Mouse (Mus musculus): ENCODE data around the gene Ncapd3. TPM values are rescaled to one million over a fixed set of nuclear protein-coding genes. Genes with fewer than 3 reads are reported as not detected.
A peak's percentile ranks its signal among the peaks of the same experiment; 100 is the strongest.

Ncapd3 gene
- total RNA-seq, 1 experiment from 2014 or later = 20.2 TPM

GRCm38 (mm10) chr9:27123947-27124346 is 94.0 kb downstream of the Ncapd3 start:
- DNase-seq = no peak

DNA sequence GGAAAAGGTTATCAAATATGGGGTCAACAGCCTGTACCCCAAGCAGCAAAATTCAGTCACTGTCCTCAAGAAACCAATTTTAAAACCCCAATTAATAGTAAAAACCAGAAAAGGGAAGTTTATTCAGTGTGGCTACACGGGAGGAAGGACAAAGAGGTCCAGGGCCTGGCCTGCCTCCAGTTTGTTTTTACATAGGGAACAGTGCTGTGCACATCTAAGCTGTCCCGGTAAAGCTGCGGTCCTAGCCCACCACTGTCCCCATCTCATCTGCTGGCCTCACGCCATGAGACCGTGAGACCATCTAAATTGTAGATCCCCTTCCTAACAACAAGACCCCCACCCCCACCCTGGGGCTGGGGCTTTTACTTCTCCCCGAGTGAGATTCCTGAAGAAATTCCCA is 95.5 kb downstream of the Ncapd3 start:
- DNase-seq = no peak

DNA sequence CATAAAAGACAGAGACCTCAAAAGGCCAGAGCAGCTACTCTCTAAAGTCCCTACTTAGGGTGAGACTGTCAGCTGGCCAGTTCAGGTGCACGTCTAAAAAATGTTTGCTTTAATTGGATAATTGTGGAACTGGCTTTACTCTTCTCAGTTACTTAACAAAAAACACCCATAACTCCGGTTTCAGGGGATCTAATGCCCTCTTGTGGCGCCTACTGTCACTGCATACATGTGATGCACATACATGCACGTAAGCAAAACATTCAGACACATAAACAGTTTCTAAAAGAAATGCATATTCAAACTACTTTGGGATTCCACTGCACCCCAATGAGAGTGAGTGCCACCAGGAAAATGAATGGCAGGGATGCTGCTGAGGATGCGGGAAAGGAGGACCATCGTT is 96.6 kb downstream of the Ncapd3 start:
- DNase-seq = no peak

GRCm38 (mm10) chr9:27128629-27129028 is 98.7 kb downstream of the Ncapd3 start:
- DNase-seq = peak; percentile 21

- DNase-seq = peak; percentile 51
Measured at GRCm38 (mm10) chr9:27134410-27134809, 104.4 kb downstream of the Ncapd3 start.

DNA sequence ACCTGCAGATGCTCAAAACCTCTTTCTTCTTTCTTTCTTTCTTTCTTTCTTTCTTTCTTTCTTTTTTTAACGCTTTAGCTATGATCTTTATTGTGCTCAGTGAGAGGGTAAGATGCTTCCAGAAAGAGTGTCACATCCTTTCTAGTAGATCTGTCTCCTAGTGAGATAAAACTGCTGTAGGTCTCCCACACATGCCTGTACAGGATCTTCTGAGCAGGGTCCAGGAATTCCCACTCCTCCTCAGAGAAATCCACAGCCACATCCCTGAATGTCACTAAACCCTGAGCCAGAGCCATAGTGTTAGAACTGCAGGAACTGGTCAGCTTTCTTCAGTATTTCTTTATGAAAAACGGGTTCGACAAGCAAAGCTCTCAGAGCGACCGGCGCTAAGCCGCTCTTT is 105.4 kb downstream of the Ncapd3 start:
- no peak for DNase-seq

DNA sequence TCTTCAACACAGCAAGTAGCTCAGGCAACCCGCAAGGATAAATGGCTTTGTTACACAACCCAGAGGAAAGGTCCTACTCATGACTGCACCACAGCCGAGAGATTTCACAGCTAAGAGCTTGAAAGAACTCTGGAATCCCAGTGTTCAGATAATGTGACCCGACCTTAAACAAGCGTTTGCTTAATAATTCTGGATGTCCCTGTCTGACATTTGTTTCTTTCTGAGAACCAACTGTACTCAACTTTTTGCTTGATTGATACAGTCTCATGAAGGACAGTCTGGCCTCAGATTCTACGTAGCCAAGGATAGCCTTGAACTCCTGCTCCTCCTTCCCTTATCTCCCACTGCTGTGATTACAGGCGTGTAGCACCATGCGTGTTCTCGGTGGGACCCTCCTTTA is 106.7 kb downstream of the Ncapd3 start:
- DNase-seq = peak; percentile 20

DNA sequence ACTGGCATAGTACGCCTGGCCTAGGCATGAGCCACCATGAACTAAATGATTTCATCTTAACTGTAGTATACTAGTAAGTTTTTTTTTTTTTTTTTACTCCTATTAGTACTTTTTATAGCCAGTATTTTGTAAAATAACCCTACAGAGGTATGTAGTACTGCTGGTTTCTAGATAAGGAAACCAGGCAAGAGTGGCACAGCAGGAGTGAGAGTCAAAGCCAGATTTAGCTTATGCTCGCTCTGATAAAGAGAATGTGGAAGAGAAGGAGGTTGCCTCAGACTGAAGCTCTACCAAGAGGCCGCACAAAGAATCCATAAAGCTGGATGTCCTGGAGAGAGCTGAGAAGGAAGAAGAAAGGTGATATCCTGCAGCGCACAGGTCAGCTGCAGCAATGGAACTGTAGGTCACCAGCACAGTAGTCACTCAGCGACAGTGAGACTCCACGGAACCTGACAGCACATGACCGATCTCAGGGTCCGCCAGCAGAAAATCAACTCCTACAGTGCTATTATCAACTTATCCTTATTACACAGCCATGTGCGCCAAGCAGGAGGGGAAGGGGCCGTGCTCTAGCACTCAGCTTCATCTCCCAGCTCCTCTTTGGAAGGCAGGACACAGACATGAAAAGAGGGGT is 110.6 kb downstream of the Ncapd3 start:
- no peak for DNase-seq

GRCm38 (mm10) chr9:27144271-27144840 is 114.4 kb downstream of the Ncapd3 start:
- DNase-seq = peak; percentile 31

Other genes starting within 250 kb of the Ncapd3 start
- 9.6 and 10.5 TPM in 2 replicates for gene Glb1l2, start 223.7 kb upstream of the Ncapd3 start, total RNA-seq (2021)
- gene Glb1l3, start 169.3 kb upstream of the Ncapd3 start, total RNA-seq (2021) = 1.1 and 1.9 TPM in 2 replicates
- not detected in 2 replicates for gene Gm1110, start 107.1 kb upstream of the Ncapd3 start, total RNA-seq (2021)
- 75.8 and 76.9 TPM in 2 replicates for gene Acad8, start 30.6 kb upstream of the Ncapd3 start, total RNA-seq (2021)
- gene Thyn1, start 30.5 kb upstream of the Ncapd3 start, total RNA-seq (2021) = 40.3 and 42.8 TPM in 2 replicates
- 33.5 and 37.9 TPM in 2 replicates for gene Vps26b, start 110 bp upstream of the Ncapd3 start, total RNA-seq (2021)
- gene Jam3, start 125.2 kb downstream of the Ncapd3 start, total RNA-seq (2021) = 30.9 and 38.4 TPM in 2 replicates